ENCODE assay signal across 21 mouse cellular contexts in the genomic region with DNA sequence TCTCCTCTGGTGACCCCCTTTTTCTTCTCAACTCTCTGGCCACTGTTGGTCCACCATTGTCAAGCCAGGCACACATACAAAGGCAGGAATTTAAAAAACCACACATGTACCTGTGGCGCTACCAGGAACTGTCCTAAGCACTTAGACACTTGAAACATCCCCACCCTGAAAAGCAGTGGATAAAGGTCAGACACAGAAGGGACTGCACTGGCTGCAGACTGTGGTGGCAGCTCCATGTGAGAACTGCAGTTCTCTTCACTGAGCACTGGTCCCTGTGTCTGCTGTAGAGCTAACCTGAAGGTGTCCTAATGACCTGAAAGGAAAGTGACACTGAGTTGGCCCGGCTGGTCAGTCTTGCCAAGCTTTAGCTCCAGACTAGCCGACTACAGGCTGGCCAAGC. TPM values are rescaled to one million over a fixed set of nuclear protein-coding genes. Genes with fewer than 3 reads are reported as not detected.
DNase-seq lines count a peak whose midpoint lies in the region; ATAC-seq and TF ChIP-seq lines count a peak whose summit lies in the region.
"Had no signal": no experiment of that assay in that cellular context is flagged by ENCODE, and none has a peak within 500 bp of the region (broad histone marks: within the 10 kb centered on the region; RNA-seq: fewer than 3 reads in every experiment).

No protein-coding gene starts in this region.

- no peak for TF ChIP-seq POLR2A in lung, adult 2 months (IDR thresholded peaks at IDR 0.05; ENCODE audit: borderline replicate concordance, extremely low read depth, low read depth, low read length)

- H3K4me1 ChIP-seq in lung, adult 2 months (ENCODE audit: control insufficient read depth, insufficient read depth, low read length): no peaks in the 10 kb centered on the region; the same call in 1 of the 2 replicates
- 0 out of 2 replicates have a peak, but pooled peaks cover 3% of the 10 kb centered on the region for H3K4me1 ChIP-seq in stomach, embryonic 14.5 days (ENCODE audit: control insufficient read depth, insufficient read depth, low read length)
- H3K4me1 ChIP-seq: forebrain, embryonic 15.5 days; heart, embryonic 13.5 days; liver, embryonic 13.5 days had no signal

- H3K4me2 ChIP-seq in stomach, embryonic 14.5 days (replicated peaks; ENCODE audit: low read depth, low read length): no peak overlapping the region
- H3K4me2 ChIP-seq: forebrain, embryonic 15.5 days; heart, embryonic 13.5 days; hindbrain, embryonic 12.5 days; liver, embryonic 13.5 days; lung, embryonic 14.5 days had no signal

- intact Hi-C loops in gastrocnemius, adult 2 months (cut with DNase I): no loop called here
- intact Hi-C loops in gastrocnemius, postnatal 36 days (cut with DNase I): loop anchor here (10.0 kb wide), 1 partner anchor 204 kb away; a partner anchor contains a TSS
- intact Hi-C loops in heart, postnatal 10 days (cut with DNase I): no loop called here

- H3K9ac ChIP-seq in stomach, embryonic 14.5 days (replicated peaks; ENCODE audit: low read depth, low read length): no peak overlapping the region
- H3K9ac ChIP-seq: forebrain, embryonic 15.5 days; heart, embryonic 13.5 days; hindbrain, embryonic 12.5 days; liver, embryonic 13.5 days; lung, embryonic 14.5 days had no signal

- H3K27ac ChIP-seq in gastrocnemius, adult 2 months: no peak overlapping the region
- 0 out of 2 replicates have a peak overlapping the region, but pooled peaks have one; percentile 21 for H3K27ac ChIP-seq in stomach, embryonic 14.5 days (ENCODE audit: low read length)
- H3K27ac ChIP-seq: forebrain, embryonic 15.5 days; heart, adult 2 months; heart, embryonic 13.5 days; hindbrain, embryonic 12.5 days; kidney, postnatal 0 days; liver, embryonic 13.5 days; macrophage had no signal

- 50% methylated on average over 3 of the region's 3 CpGs for WGBS in lung, adult 2 months
- WGBS in stomach, embryonic 14.5 days: 57% methylated on average over 3 of the region's 3 CpGs

- H3K4me3 ChIP-seq in gastrocnemius, adult 2 months: no peak overlapping the region
- H3K4me3 ChIP-seq in lung, adult 2 months (replicated peaks; ENCODE audit: extremely low read depth, low read depth, low read length): no peak overlapping the region
- H3K4me3 ChIP-seq in stomach, embryonic 14.5 days (ENCODE audit: low read depth, low read length): no peak overlapping the region
- H3K4me3 ChIP-seq: forebrain, embryonic 15.5 days; heart, adult 2 months; heart, embryonic 13.5 days; hindbrain, embryonic 12.5 days; liver, embryonic 13.5 days had no signal

- no peaks in the 10 kb centered on the region for H3K9me3 ChIP-seq in stomach, embryonic 14.5 days (ENCODE audit: control insufficient read depth, low read depth, low read length)
- H3K9me3 ChIP-seq: forebrain, embryonic 15.5 days; heart, embryonic 13.5 days; hindbrain, embryonic 12.5 days; liver, embryonic 13.5 days had no signal

- no peak for ATAC-seq in stomach, embryonic 14.5 days (ENCODE audit: insufficient number of reproducible peaks, insufficient read depth, low FRiP score, low read depth)
- ATAC-seq: forebrain, embryonic 15.5 days had no signal

- no peaks in the 10 kb centered on the region for H3K36me3 ChIP-seq in stomach, embryonic 14.5 days (ENCODE audit: control insufficient read depth, insufficient read depth, low read length)
- H3K36me3 ChIP-seq: forebrain, embryonic 15.5 days; heart, embryonic 13.5 days; hindbrain, embryonic 12.5 days; liver, embryonic 13.5 days had no signal

- no peaks in the 10 kb centered on the region for H3K27me3 ChIP-seq in stomach, embryonic 14.5 days (ENCODE audit: control insufficient read depth, insufficient read depth, low read length)
- H3K27me3 ChIP-seq: forebrain, embryonic 15.5 days; heart, embryonic 13.5 days had no signal

- peak; percentile 23 for DNase-seq in gastrocnemius, adult 2 months
- no peak for DNase-seq in gastrocnemius, postnatal 36 days
- peak; percentile 14 for DNase-seq in lung, adult 2 months
- no peak for DNase-seq in lung, postnatal 25 days (ENCODE audit: low spot score)
- DNase-seq in thymus, postnatal 14 days: no peak
- no peak for DNase-seq in heart, postnatal 10 days
- DNase-seq: cerebellum, postnatal 36 days; embryo, embryonic 11 days; gastrocnemius, postnatal 10 days; heart, adult 2 months; kidney, adult 2 months; liver, embryonic 13.5 days; lung, embryonic 14.5 days; right cerebral cortex, postnatal 4 days; thymus, postnatal 25 days had no signal

- no peak for TF ChIP-seq CTCF in gastrocnemius, adult 2 months (IDR thresholded peaks at IDR 0.05)
- no peak for TF ChIP-seq CTCF in lung, adult 2 months (IDR thresholded peaks at IDR 0.05; ENCODE audit: insufficient read depth, low read length)

RNA-seq across cellular contexts. Expression of a gene that starts 15.5 kb away (rescaled TPM):
- 10 to 100 TPM; 13.7 to 14.5 TPM for total RNA-seq in gastrocnemius, adult 2 months (2021)
- 10 to 100 TPM; 11.5 to 16.0 TPM for total RNA-seq in gastrocnemius, postnatal 36 days (2021)
- polyA plus RNA-seq in lung, adult 2 months (2012; rRNA removed): 3.5 and 5.8 TPM in 2 replicates
- polyA plus RNA-seq in stomach, embryonic 14.5 days (2014; fragmentation: Nextera tagmentation; extraction: Ambion mirVana): 42.6 and 47.0 TPM in 2 replicates
- 10 to 100 TPM; 20.3 to 21.8 TPM for total RNA-seq in heart, postnatal 10 days (2021)

RNA-seq across cellular contexts. Expression of a gene that starts 46.6 kb away (rescaled TPM):
- 10 to 100 TPM; 28.4 to 29.3 TPM for total RNA-seq in gastrocnemius, adult 2 months (2021)
- 10 to 100 TPM; 20.4 to 25.6 TPM for total RNA-seq in gastrocnemius, postnatal 36 days (2021)
- polyA plus RNA-seq in lung, adult 2 months (2012; rRNA removed): 28.7 and 30.6 TPM in 2 replicates
- polyA plus RNA-seq in stomach, embryonic 14.5 days (2014; fragmentation: Nextera tagmentation; extraction: Ambion mirVana): 114 and 123 TPM in 2 replicates
- total RNA-seq in heart, postnatal 10 days (2021): 10 to 100 TPM; 70.3 to 74.2 TPM

Comparison
In these comparisons a context has a peak if more than half of its experiments do, and no peak if none do; other contexts are left out.
1. DNase-seq: peak in gastrocnemius, adult 2 months (single experiment) and lung, adult 2 months (single experiment); none in gastrocnemius, postnatal 36 days (0 of 2), lung, postnatal 25 days (single experiment), thymus, postnatal 14 days (single experiment) and heart, postnatal 10 days (0 of 2).